Mouse (Mus musculus) C2C12 (cell line): Measurements from ENCODE around the gene Adam22. TPM values are rescaled to one million over a fixed set of nuclear protein-coding genes. Genes with fewer than 3 reads are reported as not detected.

ENCODE experiments used
- H3K27me3 ChIP-seq: one replicate; pipeline ENCODE4 v1.6.1; 2011; ENCODE audit not compliant: control insufficient read depth, insufficient read depth, insufficient read length
- H3K36me3 ChIP-seq: one replicate; pipeline ENCODE4 v1.6.1; 2011; ENCODE audit not compliant: control insufficient read depth, insufficient read depth
- H3K4me3 ChIP-seq: one replicate; pipeline ENCODE4 v1.5.1; 2011; ENCODE audit warnings: mild to moderate bottlenecking, control low read depth; ENCODE audit not compliant: poor library complexity, insufficient read depth, severe bottlenecking
- H3K79me2 ChIP-seq: one replicate; pipeline ENCODE4 v1.6.1; 2011; ENCODE audit not compliant: control insufficient read depth, insufficient read depth
- H3K79me3 ChIP-seq: one replicate; pipeline ENCODE4 v1.6.1; 2011; ENCODE audit warnings: low read depth, control low read depth
- H3ac ChIP-seq: one replicate; pipeline ENCODE3; 2011; ENCODE audit warnings: low read depth; ENCODE audit not compliant: control insufficient read depth, insufficient read length
- CEBPB ChIP-seq: IDR thresholded peaks from one replicate; pipeline ENCODE4 v1.6.1; 2011; ENCODE audit warnings: low read depth, mild to moderate bottlenecking, control low read depth, moderate library complexity
- CTCF ChIP-seq: IDR thresholded peaks from one replicate; pipeline ENCODE4 v1.5.1; 2011; ENCODE audit not compliant: control insufficient read depth, insufficient read depth, insufficient read length
- FOSL1 ChIP-seq: IDR thresholded peaks from one replicate; pipeline ENCODE4 v1.8.0; 2011; ENCODE audit warnings: mild to moderate bottlenecking, low read length; ENCODE audit not compliant: poor library complexity, insufficient read depth, severe bottlenecking
- MAX ChIP-seq: IDR thresholded peaks from one replicate; pipeline ENCODE4 v1.6.1; 2011; ENCODE audit warnings: mild to moderate bottlenecking, control low read depth
- MYOD1 ChIP-seq: IDR thresholded peaks from one replicate; pipeline ENCODE4 v1.6.1; 2011; ENCODE audit warnings: low read depth; ENCODE audit not compliant: control insufficient read depth, insufficient read length
- MYOG ChIP-seq: IDR thresholded peaks from one replicate; pipeline ENCODE4 v1.6.1; 2011; ENCODE audit not compliant: control insufficient read depth, insufficient read length; ENCODE audit errors: extremely low read depth
- USF1 ChIP-seq: IDR thresholded peaks from one replicate; pipeline ENCODE4 v1.6.1; 2011; ENCODE audit warnings: low read depth, mild to moderate bottlenecking, control low read depth, moderate library complexity
- polyA plus RNA-seq: library from polyadenylated mRNA; unstranded; fragments of >200 nt; fragmentation: generic; extraction: Trizol; gene quantifications from one replicate; pipeline ENCODE4 v1.2.1, GENCODE M21; 2012; ENCODE audit warnings: missing spikeins

Gene Adam22
- polyA plus RNA-seq, 1 experiment, result 0.07 TPM

DNA sequence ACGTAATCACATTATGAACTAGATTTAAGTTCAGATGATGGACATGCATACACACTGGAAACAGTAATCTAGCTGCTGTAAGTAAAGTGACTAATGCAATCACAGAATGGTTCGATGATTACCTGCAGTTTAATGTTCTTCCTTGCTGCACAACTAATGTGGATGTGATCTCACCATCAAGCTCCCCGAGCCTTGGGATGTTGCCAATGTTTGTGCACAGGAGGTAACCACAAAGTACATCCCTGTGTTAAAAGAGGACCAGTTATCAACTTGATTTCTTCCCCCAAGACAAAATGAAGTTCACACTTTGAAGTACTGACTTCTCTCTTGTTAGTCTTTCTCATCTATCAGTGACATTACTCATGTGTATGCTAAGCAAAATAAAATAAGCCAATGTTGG, 247.0 kb downstream of the Adam22 start:
- no peak overlapping the region for H3K4me3 ChIP-seq
- H3K27me3 ChIP-seq, result no peaks in the 10 kb centered on the region
- H3K36me3 ChIP-seq, result no peaks in the 10 kb centered on the region
- no peaks in the 10 kb centered on the region for H3K79me2 ChIP-seq
- H3K79me3 ChIP-seq, result no peaks in the 10 kb centered on the region
- no peak for TF ChIP-seq USF1
- no peak for TF ChIP-seq MAX
- no peak for TF ChIP-seq CEBPB
- TF ChIP-seq MYOD1, result no peak
- TF ChIP-seq FOSL1, result no peak
- TF ChIP-seq MYOG, result no peak
- no peak for TF ChIP-seq CTCF
- no peak overlapping the region for H3ac ChIP-seq

- Histone ChIP-seq H3K4me3 (no peak overlapping the region), H3K79me3 (no peaks in the 10 kb centered on the region), H3ac (no peak overlapping the region), H3K27me3 (no peaks in the 10 kb centered on the region), H3K36me3 (no peaks in the 10 kb centered on the region), H3K79me2 (no peaks in the 10 kb centered on the region)
- TF ChIP-seq MYOG (no peak), FOSL1 (no peak), CEBPB (no peak), MAX (no peak), MYOD1 (no peak), USF1 (no peak), CTCF (no peak)
Measured at GRCm38 (mm10) chr5:8120087-8120486, 247.9 kb downstream of the Adam22 start.

GRCm38 (mm10) chr5:8116561-8117168, 251.3 kb downstream of the Adam22 start:
- no peaks in the 10 kb centered on the region for H3K36me3 ChIP-seq
- no peak overlapping the region for H3K4me3 ChIP-seq
- no peaks in the 10 kb centered on the region for H3K79me3 ChIP-seq
- H3ac ChIP-seq, result no peak overlapping the region
- H3K79me2 ChIP-seq, result no peaks in the 10 kb centered on the region
- TF ChIP-seq MAX (no peak), FOSL1 (no peak), MYOD1 (no peak), USF1 (no peak), MYOG (no peak), CTCF (no peak), CEBPB (no peak)
- H3K27me3 ChIP-seq, result no peaks in the 10 kb centered on the region

- H3K36me3 ChIP-seq, result no peaks in the 10 kb centered on the region
- H3K4me3 ChIP-seq, result no peak overlapping the region
- H3K79me2 ChIP-seq, result no peaks in the 10 kb centered on the region
- no peaks in the 10 kb centered on the region for H3K79me3 ChIP-seq
- H3ac ChIP-seq, result no peak overlapping the region
- no peak for TF ChIP-seq MAX
- no peak for TF ChIP-seq FOSL1
- no peak for TF ChIP-seq USF1
- no peak for TF ChIP-seq MYOD1
- TF ChIP-seq MYOG, result no peak
- no peak for TF ChIP-seq CTCF
- no peak for TF ChIP-seq CEBPB
- no peaks in the 10 kb centered on the region for H3K27me3 ChIP-seq
Measured at GRCm38 (mm10) chr5:8112246-8112645, 255.7 kb downstream of the Adam22 start.

DNA sequence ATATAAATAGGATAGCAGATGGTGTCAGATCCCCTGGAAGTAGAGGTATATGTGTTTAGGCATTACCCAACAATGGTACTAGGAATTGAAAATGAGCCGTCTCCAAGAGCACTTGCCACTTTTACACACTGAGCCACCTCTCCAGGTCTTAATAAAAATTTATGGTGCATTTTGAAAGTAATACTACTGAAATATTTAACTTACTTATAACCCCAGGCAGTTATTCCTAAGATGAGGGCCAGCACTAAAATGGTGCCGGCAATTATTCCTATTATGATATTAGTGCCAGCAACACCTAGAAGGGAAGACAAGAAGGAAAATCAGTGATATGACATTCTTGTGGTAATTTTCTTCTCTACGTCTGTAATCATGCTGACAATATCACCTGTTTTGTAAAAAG, 256.3 kb downstream of the Adam22 start:
- H3K79me2 ChIP-seq, result no peaks in the 10 kb centered on the region
- H3K27me3 ChIP-seq, result no peaks in the 10 kb centered on the region
- H3ac ChIP-seq, result no peak overlapping the region
- H3K36me3 ChIP-seq, result no peaks in the 10 kb centered on the region
- TF ChIP-seq MAX (no peak), CEBPB (no peak), MYOG (no peak), USF1 (no peak), CTCF (no peak), FOSL1 (no peak), MYOD1 (no peak)
- H3K4me3 ChIP-seq, result no peak overlapping the region
- no peaks in the 10 kb centered on the region for H3K79me3 ChIP-seq

GRCm38 (mm10) chr5:8095689-8096088, 272.3 kb downstream of the Adam22 start:
- peaks cover 4% of the 10 kb centered on the region for H3K27me3 ChIP-seq
- H3K79me3 ChIP-seq, result no peaks in the 10 kb centered on the region
- no peak overlapping the region for H3ac ChIP-seq
- no peak overlapping the region for H3K4me3 ChIP-seq
- no peaks in the 10 kb centered on the region for H3K79me2 ChIP-seq
- no peaks in the 10 kb centered on the region for H3K36me3 ChIP-seq
- TF ChIP-seq MYOD1 (no peak), CTCF (no peak)
